Mouse (Mus musculus): Measurements from ENCODE around the gene Col6a3. TPM values are rescaled to one million over a fixed set of nuclear protein-coding genes. Genes with fewer than 3 reads are reported as not detected.

Gene Col6a3
- polyA plus RNA-seq, 1 experiment from 2014 or later = 5.0 TPM

- no peak for ATAC-seq
- no peaks in the 10 kb centered on the region for H3K36me3 ChIP-seq (ENCODE audit: control insufficient read depth, insufficient read depth)
- no peak overlapping the region for H3K27ac ChIP-seq (ENCODE audit: low read length)
- H3K4me2 ChIP-seq (ENCODE audit: low read length) = no peak overlapping the region
- H3K9ac ChIP-seq (replicated peaks; ENCODE audit: low read depth, low read length) = no peak overlapping the region
- H3K4me3 ChIP-seq (replicated peaks; ENCODE audit: low read length) = no peak overlapping the region
- WGBS = 75% methylated on average over 7 of the region's 7 CpGs
- no peaks in the 10 kb centered on the region for H3K9me3 ChIP-seq (ENCODE audit: control insufficient read depth, low read length)
- H3K27me3 ChIP-seq (replicated peaks; ENCODE audit: control insufficient read depth, insufficient read depth, low read length) = no peaks in the 10 kb centered on the region
- no peaks in the 10 kb centered on the region for H3K4me1 ChIP-seq (replicated peaks; ENCODE audit: control insufficient read depth, insufficient read depth, low read length)
Observed at GRCm38 (mm10) chr1:90720610-90721241, 123.0 kb downstream of the Col6a3 start.

- H3K4me3 ChIP-seq (replicated peaks; ENCODE audit: low read length) = no peak overlapping the region
- H3K4me1 ChIP-seq (replicated peaks; ENCODE audit: control insufficient read depth, insufficient read depth, low read length) = no peaks in the 10 kb centered on the region
- 86% methylated on average over 6 of the region's 6 CpGs for WGBS
- no peaks in the 10 kb centered on the region for H3K27me3 ChIP-seq (replicated peaks; ENCODE audit: control insufficient read depth, insufficient read depth, low read length)
- H3K27ac ChIP-seq (ENCODE audit: low read length) = no peak overlapping the region
- no peak for ATAC-seq
- no peaks in the 10 kb centered on the region for H3K9me3 ChIP-seq (ENCODE audit: control insufficient read depth, low read length)
- H3K4me2 ChIP-seq (ENCODE audit: low read length) = no peak overlapping the region
- no peak overlapping the region for H3K9ac ChIP-seq (replicated peaks; ENCODE audit: low read depth, low read length)
- H3K36me3 ChIP-seq (ENCODE audit: control insufficient read depth, insufficient read depth) = no peaks in the 10 kb centered on the region
Observed at GRCm38 (mm10) chr1:90718826-90719550, 124.8 kb downstream of the Col6a3 start.

GRCm38 (mm10) chr1:90716258-90716657 lies 127.5 kb downstream of the Col6a3 start:
- ATAC-seq = no peak
- H3K4me1 ChIP-seq (replicated peaks; ENCODE audit: control insufficient read depth, insufficient read depth, low read length) = no peaks in the 10 kb centered on the region
- no peaks in the 10 kb centered on the region for H3K27me3 ChIP-seq (replicated peaks; ENCODE audit: control insufficient read depth, insufficient read depth, low read length)
- no peaks in the 10 kb centered on the region for H3K9me3 ChIP-seq (ENCODE audit: control insufficient read depth, low read length)
- no peak overlapping the region for H3K27ac ChIP-seq (ENCODE audit: low read length)
- no peak overlapping the region for H3K9ac ChIP-seq (replicated peaks; ENCODE audit: low read depth, low read length)
- H3K36me3 ChIP-seq (ENCODE audit: control insufficient read depth, insufficient read depth) = no peaks in the 10 kb centered on the region
- WGBS = 73% methylated on average over 2 of the region's 2 CpGs
- H3K4me3 ChIP-seq (replicated peaks; ENCODE audit: low read length) = no peak overlapping the region
- no peak overlapping the region for H3K4me2 ChIP-seq (ENCODE audit: low read length)

Other genes starting within 250 kb of the Col6a3 start
- gene Cops8, start 241.0 kb downstream of the Col6a3 start, polyA plus RNA-seq (2015; fragmentation: Nextera tagmentation; extraction: Ambion mirVana) = 191 and 199 TPM in 2 replicates
- gene Mlph, start 71.1 kb upstream of the Col6a3 start, polyA plus RNA-seq (2015; fragmentation: Nextera tagmentation; extraction: Ambion mirVana) = 0.19 and 0.58 TPM in 2 replicates
- not detected in 2 replicates for gene Prlh, start 109.1 kb upstream of the Col6a3 start, polyA plus RNA-seq (2015; fragmentation: Nextera tagmentation; extraction: Ambion mirVana)
- gene Rab17, start 125.7 kb upstream of the Col6a3 start, polyA plus RNA-seq (2015; fragmentation: Nextera tagmentation; extraction: Ambion mirVana) = 0.27 and 0.43 TPM in 2 replicates
- gene Lrrfip1, start 154.8 kb upstream of the Col6a3 start, polyA plus RNA-seq (2015; fragmentation: Nextera tagmentation; extraction: Ambion mirVana) = 45.3 and 48.5 TPM in 2 replicates